Mouse (Mus musculus): Measurements from ENCODE around the gene Gm10203. TPM values are rescaled to one million over a fixed set of nuclear protein-coding genes. Genes with fewer than 3 reads are reported as not detected.
A peak's percentile ranks its signal among the peaks of the same experiment; 100 is the strongest.
"Not testable (repeated sequence)": the region's sequence is repeated elsewhere in the genome, so short reads cannot be mapped to it uniquely, and the experiment has no call there.

Gm10203 gene
- not detected in 2 replicates for polyA plus RNA-seq (2014; fragmentation: Nextera tagmentation; extraction: Ambion mirVana)

DNA sequence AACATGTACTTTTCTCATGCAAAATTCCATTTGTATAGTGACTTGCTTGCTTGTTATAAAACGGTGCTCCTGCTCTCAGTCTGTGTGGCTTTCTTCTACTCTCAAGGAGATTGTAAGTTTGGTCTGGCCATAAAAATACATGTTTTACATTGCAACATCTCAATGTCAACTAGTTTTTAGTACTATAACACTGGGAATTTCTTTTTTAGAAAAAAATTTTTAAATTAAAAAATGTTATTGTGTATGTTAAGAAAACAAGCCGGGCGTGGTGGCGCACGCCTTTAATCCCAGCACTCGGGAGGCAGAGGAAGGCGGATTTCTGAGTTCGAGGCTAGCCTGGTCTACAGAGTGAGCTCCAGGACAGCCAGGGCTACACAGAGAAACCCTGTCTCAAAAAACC lies at the start of gene Gm10203:
TSS of gene Gm10203 (plus strand) at position 301 of the 400 bp plus-strand sequence.
- WGBS = 84% methylated on average over 8 of the region's 8 CpGs
- H3K4me3 ChIP-seq (ENCODE audit: control insufficient read depth in 1 of 2, insufficient read depth in 1 of 2, low read depth in 1 of 2, low read length in 2 of 2); H3K9me3 ChIP-seq (ENCODE audit: control insufficient read depth, low read length); H3K36me3 ChIP-seq (ENCODE audit: control insufficient read depth, insufficient read depth, low read length); H3K9ac ChIP-seq (ENCODE audit: low read length); H3K4me2 ChIP-seq (ENCODE audit: low read length); H3K27ac ChIP-seq (replicated peaks in 1 of 2; ENCODE audit: control insufficient read depth in 1 of 2, insufficient read depth in 1 of 2, low read depth in 2 of 2, low read length in 2 of 2); ATAC-seq (ENCODE audit: insufficient number of reproducible peaks, insufficient read depth, low FRiP score, low read depth); H3K27me3 ChIP-seq (ENCODE audit: control insufficient read depth, insufficient read depth, low read length): not testable (repeated sequence)
- peaks cover 0 to 11% of the 10 kb centered on the region in 2 experiments for H3K4me1 ChIP-seq (ENCODE audit: control insufficient read depth in 2 of 2, insufficient read depth in 2 of 2, low read length in 2 of 2)

DNA sequence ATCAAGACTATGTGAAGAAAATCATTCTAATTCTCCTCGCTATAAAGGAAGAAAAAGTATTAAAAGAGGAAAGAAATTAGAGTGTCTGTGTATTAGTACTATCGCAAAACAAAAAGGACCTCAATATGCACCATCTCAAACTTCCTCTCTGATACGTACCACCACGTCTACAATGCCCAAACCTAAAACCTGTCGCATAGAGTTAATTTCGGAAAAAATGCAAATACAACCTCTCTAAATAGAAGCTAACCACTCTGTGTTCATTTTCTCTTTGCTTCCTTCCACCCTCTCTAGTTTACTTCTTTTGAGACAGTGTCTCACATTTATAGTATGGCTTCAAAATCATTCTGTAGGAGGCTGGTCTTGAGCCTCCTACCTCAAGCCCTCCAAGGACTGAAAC lies 37.6 kb upstream of the Gm10203 start:
- H3K27ac ChIP-seq (replicated peaks in 1 of 2; ENCODE audit: control insufficient read depth in 1 of 2, insufficient read depth in 1 of 2, low read depth in 2 of 2, low read length in 2 of 2) = no peak overlapping the region
- no peak for ATAC-seq (ENCODE audit: insufficient number of reproducible peaks, insufficient read depth, low FRiP score, low read depth)
- no peak overlapping the region for H3K9ac ChIP-seq (ENCODE audit: low read length)
- H3K4me2 ChIP-seq (ENCODE audit: low read length) = no peak overlapping the region
- 90% methylated on average over 6 of the region's 6 CpGs for WGBS
- H3K4me1 ChIP-seq (ENCODE audit: control insufficient read depth in 2 of 2, insufficient read depth in 2 of 2, low read length in 2 of 2) = peaks cover 3 to 18% of the 10 kb centered on the region in 2 experiments; a peak in 3 of 4 replicates
- no peaks in the 10 kb centered on the region for H3K27me3 ChIP-seq (ENCODE audit: control insufficient read depth, insufficient read depth, low read length)
- H3K9me3 ChIP-seq (ENCODE audit: control insufficient read depth, low read length) = no peaks in the 10 kb centered on the region
- no peaks in the 10 kb centered on the region for H3K36me3 ChIP-seq (ENCODE audit: control insufficient read depth, insufficient read depth, low read length)
- H3K4me3 ChIP-seq (ENCODE audit: control insufficient read depth in 1 of 2, insufficient read depth in 1 of 2, low read depth in 1 of 2, low read length in 2 of 2) = no peak overlapping the region

DNA sequence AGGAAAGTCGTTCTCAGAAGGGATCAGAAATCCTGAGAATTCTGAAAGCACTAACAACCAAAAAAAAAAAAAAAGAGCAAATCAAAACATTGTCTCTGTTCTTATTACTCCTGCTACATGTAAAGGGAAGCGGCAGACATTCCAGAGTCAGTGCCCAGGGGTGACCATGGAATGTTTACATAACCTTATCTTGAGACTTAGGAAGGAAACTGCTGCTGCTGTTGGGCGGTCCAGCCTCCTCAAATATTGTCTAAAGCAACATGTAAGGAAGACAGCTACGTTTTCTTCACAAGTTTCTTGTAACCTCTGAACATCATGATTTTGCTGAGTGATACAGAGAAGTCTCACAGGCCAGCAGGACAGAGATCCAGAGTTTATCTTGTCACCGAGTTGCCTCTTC lies 36.5 kb upstream of the Gm10203 start:
- Histone ChIP-seq H3K27me3 (ENCODE audit: control insufficient read depth, insufficient read depth, low read length) (no peaks in the 10 kb centered on the region), H3K27ac (replicated peaks in 1 of 2; ENCODE audit: control insufficient read depth in 1 of 2, insufficient read depth in 1 of 2, low read depth in 2 of 2, low read length in 2 of 2) (no peak overlapping the region; a peak in 1 of 4 replicates), H3K9me3 (ENCODE audit: control insufficient read depth, low read length) (no peaks in the 10 kb centered on the region), H3K36me3 (ENCODE audit: control insufficient read depth, insufficient read depth, low read length) (no peaks in the 10 kb centered on the region), H3K9ac (ENCODE audit: low read length) (no peak overlapping the region), H3K4me1 (ENCODE audit: control insufficient read depth in 2 of 2, insufficient read depth in 2 of 2, low read length in 2 of 2) (peaks cover 3 to 18% of the 10 kb centered on the region in 2 experiments; a peak in 3 of 4 replicates), H3K4me2 (ENCODE audit: low read length) (peak overlapping the region; percentile 38), H3K4me3 (ENCODE audit: control insufficient read depth in 1 of 2, insufficient read depth in 1 of 2, low read depth in 1 of 2, low read length in 2 of 2) (no peak overlapping the region)
- 10% methylated on average over 5 of the region's 5 CpGs for WGBS
- no peak; the same call in 1 of the 2 replicates for ATAC-seq (ENCODE audit: insufficient number of reproducible peaks, insufficient read depth, low FRiP score, low read depth)

DNA sequence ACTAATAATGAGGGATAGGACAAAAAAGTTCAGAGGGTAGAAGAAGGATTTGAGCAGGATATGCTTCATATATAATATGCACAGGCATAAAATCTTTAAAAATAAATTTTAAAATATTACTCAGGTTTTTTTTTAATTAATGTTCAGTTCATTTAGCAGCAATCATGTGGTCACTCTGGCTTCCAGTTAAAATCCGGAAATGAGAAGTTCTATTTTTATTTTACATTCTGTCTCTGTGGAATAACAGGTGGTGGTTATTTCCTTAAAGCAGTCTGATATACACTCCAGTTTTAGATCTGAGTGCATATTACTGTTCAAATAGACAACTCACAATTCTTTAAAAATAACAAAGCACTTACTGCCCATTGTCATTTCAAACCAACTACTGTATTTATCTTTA lies 35.4 kb upstream of the Gm10203 start:
- no peak for ATAC-seq (ENCODE audit: insufficient number of reproducible peaks, insufficient read depth, low FRiP score, low read depth)
- Histone ChIP-seq H3K4me2 (ENCODE audit: low read length) (no peak overlapping the region), H3K27me3 (ENCODE audit: control insufficient read depth, insufficient read depth, low read length) (no peaks in the 10 kb centered on the region), H3K9ac (ENCODE audit: low read length) (no peak overlapping the region), H3K9me3 (ENCODE audit: control insufficient read depth, low read length) (no peaks in the 10 kb centered on the region), H3K36me3 (ENCODE audit: control insufficient read depth, insufficient read depth, low read length) (no peaks in the 10 kb centered on the region), H3K4me1 (ENCODE audit: control insufficient read depth in 2 of 2, insufficient read depth in 2 of 2, low read length in 2 of 2) (peaks cover 3 to 18% of the 10 kb centered on the region in 2 experiments; a peak in 3 of 4 replicates), H3K27ac (replicated peaks in 1 of 2; ENCODE audit: control insufficient read depth in 1 of 2, insufficient read depth in 1 of 2, low read depth in 2 of 2, low read length in 2 of 2) (no peak overlapping the region), H3K4me3 (ENCODE audit: control insufficient read depth in 1 of 2, insufficient read depth in 1 of 2, low read depth in 1 of 2, low read length in 2 of 2) (no peak overlapping the region)
- WGBS = 38% methylated on average over 1 of the region's 1 CpGs

DNA sequence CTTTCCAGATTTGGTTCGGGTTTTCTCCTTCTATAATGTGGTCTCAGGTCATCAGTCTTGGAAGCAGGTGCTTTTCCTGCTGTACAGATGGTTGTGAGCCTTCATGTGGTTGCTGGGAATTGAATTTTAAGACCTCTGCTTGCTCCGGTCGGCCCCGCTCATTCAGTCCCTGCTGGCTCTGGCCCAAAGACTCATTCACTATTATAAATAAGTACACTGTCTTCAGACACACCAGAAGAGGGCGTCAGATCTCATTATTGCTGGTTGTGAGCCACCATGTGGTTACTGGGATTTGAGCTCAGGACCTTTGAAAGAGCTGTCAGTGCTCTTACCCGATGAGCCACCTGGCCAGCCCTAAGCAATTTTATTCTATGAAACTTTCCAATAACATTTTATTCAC lies 34.6 kb upstream of the Gm10203 start:
- WGBS = 68% methylated on average over 6 of the region's 6 CpGs
- Histone ChIP-seq H3K4me1 (ENCODE audit: control insufficient read depth in 2 of 2, insufficient read depth in 2 of 2, low read length in 2 of 2) (peaks cover 3 to 18% of the 10 kb centered on the region in 2 experiments; a peak in 3 of 4 replicates), H3K27me3 (ENCODE audit: control insufficient read depth, insufficient read depth, low read length) (no peaks in the 10 kb centered on the region), H3K36me3 (ENCODE audit: control insufficient read depth, insufficient read depth, low read length) (no peaks in the 10 kb centered on the region), H3K9me3 (ENCODE audit: control insufficient read depth, low read length) (no peaks in the 10 kb centered on the region), H3K9ac (ENCODE audit: low read length) (no peak overlapping the region), H3K27ac (replicated peaks in 1 of 2; ENCODE audit: control insufficient read depth in 1 of 2, insufficient read depth in 1 of 2, low read depth in 2 of 2, low read length in 2 of 2) (no peak overlapping the region), H3K4me3 (ENCODE audit: control insufficient read depth in 1 of 2, insufficient read depth in 1 of 2, low read depth in 1 of 2, low read length in 2 of 2) (no peak overlapping the region), H3K4me2 (ENCODE audit: low read length) (no peak overlapping the region)
- no peak for ATAC-seq (ENCODE audit: insufficient number of reproducible peaks, insufficient read depth, low FRiP score, low read depth)

DNA sequence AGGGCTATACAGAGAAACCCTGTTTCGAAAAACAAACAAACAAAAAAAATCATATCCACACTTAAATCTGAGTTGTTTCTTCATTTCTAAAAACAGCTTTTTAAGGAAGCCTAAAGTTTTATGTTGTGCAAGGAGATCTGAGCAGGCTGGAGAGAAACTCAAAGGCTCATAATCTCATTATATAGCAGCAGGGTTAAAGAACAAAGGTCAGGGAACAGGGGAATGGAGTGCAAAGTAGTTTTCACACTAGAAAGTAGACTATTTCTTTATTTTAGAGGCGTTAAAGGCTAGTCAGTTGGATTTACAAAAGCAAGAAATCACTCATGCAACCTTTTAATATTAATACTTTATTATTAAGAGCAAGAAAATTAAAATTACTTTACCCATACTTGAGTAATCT lies 33.7 kb upstream of the Gm10203 start:
- ATAC-seq (ENCODE audit: insufficient number of reproducible peaks, insufficient read depth, low FRiP score, low read depth) = no peak
- no peaks in the 10 kb centered on the region for H3K27me3 ChIP-seq (ENCODE audit: control insufficient read depth, insufficient read depth, low read length)
- H3K27ac ChIP-seq (replicated peaks in 1 of 2; ENCODE audit: control insufficient read depth in 1 of 2, insufficient read depth in 1 of 2, low read depth in 2 of 2, low read length in 2 of 2) = no peak overlapping the region
- no peak overlapping the region for H3K4me2 ChIP-seq (ENCODE audit: low read length)
- H3K4me1 ChIP-seq (ENCODE audit: control insufficient read depth in 2 of 2, insufficient read depth in 2 of 2, low read length in 2 of 2) = peaks cover 3 to 18% of the 10 kb centered on the region in 2 experiments; a peak in 3 of 4 replicates
- H3K4me3 ChIP-seq (ENCODE audit: control insufficient read depth in 1 of 2, insufficient read depth in 1 of 2, low read depth in 1 of 2, low read length in 2 of 2) = no peak overlapping the region
- WGBS = 89% methylated on average over 2 of the region's 2 CpGs
- no peaks in the 10 kb centered on the region for H3K36me3 ChIP-seq (ENCODE audit: control insufficient read depth, insufficient read depth, low read length)
- no peak overlapping the region for H3K9ac ChIP-seq (ENCODE audit: low read length)
- H3K9me3 ChIP-seq (ENCODE audit: control insufficient read depth, low read length) = no peaks in the 10 kb centered on the region

DNA sequence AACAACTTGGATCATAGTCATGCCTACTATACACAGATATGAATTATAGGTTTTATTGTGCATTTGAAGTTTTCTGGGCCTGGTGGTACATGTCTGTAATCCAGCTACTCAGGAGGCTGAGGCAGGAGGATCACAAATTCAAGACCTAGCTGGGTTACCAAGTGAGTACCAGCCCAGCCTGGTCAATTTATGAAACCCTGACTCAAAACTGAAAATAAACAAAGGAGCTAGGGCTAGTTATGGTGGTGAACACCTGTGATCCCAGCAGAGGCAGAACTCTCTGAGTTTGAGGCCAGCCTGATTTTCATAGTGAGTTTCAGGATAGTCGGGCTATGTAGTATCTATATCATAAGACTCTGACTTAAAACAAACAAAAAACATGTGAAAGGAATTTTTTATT lies 32.7 kb upstream of the Gm10203 start:
- no peak overlapping the region for H3K27ac ChIP-seq (replicated peaks in 1 of 2; ENCODE audit: control insufficient read depth in 1 of 2, insufficient read depth in 1 of 2, low read depth in 2 of 2, low read length in 2 of 2)
- 95% methylated on average over 1 of the region's 1 CpGs for WGBS
- no peaks in the 10 kb centered on the region for H3K9me3 ChIP-seq (ENCODE audit: control insufficient read depth, low read length)
- no peaks in the 10 kb centered on the region for H3K36me3 ChIP-seq (ENCODE audit: control insufficient read depth, insufficient read depth, low read length)
- ATAC-seq (ENCODE audit: insufficient number of reproducible peaks, insufficient read depth, low FRiP score, low read depth) = no peak
- no peak overlapping the region for H3K4me3 ChIP-seq (ENCODE audit: control insufficient read depth in 1 of 2, insufficient read depth in 1 of 2, low read depth in 1 of 2, low read length in 2 of 2)
- no peaks in the 10 kb centered on the region for H3K27me3 ChIP-seq (ENCODE audit: control insufficient read depth, insufficient read depth, low read length)
- H3K9ac ChIP-seq (ENCODE audit: low read length) = no peak overlapping the region
- H3K4me2 ChIP-seq (ENCODE audit: low read length) = no peak overlapping the region
- peaks cover 3 to 21% of the 10 kb centered on the region in 2 experiments; a peak in 3 of 4 replicates for H3K4me1 ChIP-seq (ENCODE audit: control insufficient read depth in 2 of 2, insufficient read depth in 2 of 2, low read length in 2 of 2)

DNA sequence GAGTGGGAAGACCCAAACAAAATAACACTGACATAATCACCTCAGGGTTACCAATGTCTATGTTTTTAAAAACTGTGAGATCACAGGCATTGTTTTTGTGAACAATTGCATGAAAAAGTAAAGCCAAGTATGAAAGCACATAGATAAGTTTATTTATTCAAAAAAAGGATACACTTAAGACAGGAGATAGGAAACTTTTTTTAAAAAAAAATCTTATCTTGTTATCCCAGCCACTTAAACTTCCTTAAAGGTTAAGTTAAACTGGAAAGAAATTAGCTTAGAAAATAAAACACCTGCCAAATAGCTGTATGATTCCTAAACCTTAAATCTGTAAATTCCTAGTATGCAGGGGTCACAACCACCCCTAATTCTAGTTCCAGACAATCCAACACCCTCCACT lies 31.0 kb upstream of the Gm10203 start:
- H3K36me3 ChIP-seq (ENCODE audit: control insufficient read depth, insufficient read depth, low read length) = no peaks in the 10 kb centered on the region
- H3K4me1 ChIP-seq (ENCODE audit: control insufficient read depth in 2 of 2, insufficient read depth in 2 of 2, low read length in 2 of 2) = peaks cover 3 to 16% of the 10 kb centered on the region in 2 experiments; a peak in 3 of 4 replicates
- no peak overlapping the region for H3K27ac ChIP-seq (replicated peaks in 1 of 2; ENCODE audit: control insufficient read depth in 1 of 2, insufficient read depth in 1 of 2, low read depth in 2 of 2, low read length in 2 of 2)
- H3K4me3 ChIP-seq (ENCODE audit: control insufficient read depth in 1 of 2, insufficient read depth in 1 of 2, low read depth in 1 of 2, low read length in 2 of 2) = peak overlapping the region in 1 of 2 experiments; percentile 95; a peak in 1 of 4 replicates
- peak overlapping the region; percentile 36; the same call in 1 of the 2 replicates for H3K9ac ChIP-seq (ENCODE audit: low read length)
- no peaks in the 10 kb centered on the region for H3K27me3 ChIP-seq (ENCODE audit: control insufficient read depth, insufficient read depth, low read length)
- no peak for ATAC-seq (ENCODE audit: insufficient number of reproducible peaks, insufficient read depth, low FRiP score, low read depth)
- H3K9me3 ChIP-seq (ENCODE audit: control insufficient read depth, low read length) = no peaks in the 10 kb centered on the region
- peak overlapping the region; percentile 78 for H3K4me2 ChIP-seq (ENCODE audit: low read length)

Measured in heart, embryonic 14.5 days (tissue).